Mouse (Mus musculus): ENCODE data around the gene Oxct2a.
"Not testable (repeated sequence)": the region's sequence is repeated elsewhere in the genome, so short reads cannot be mapped to it uniquely, and the experiment has no call there.

Gene Oxct2a

DNA sequence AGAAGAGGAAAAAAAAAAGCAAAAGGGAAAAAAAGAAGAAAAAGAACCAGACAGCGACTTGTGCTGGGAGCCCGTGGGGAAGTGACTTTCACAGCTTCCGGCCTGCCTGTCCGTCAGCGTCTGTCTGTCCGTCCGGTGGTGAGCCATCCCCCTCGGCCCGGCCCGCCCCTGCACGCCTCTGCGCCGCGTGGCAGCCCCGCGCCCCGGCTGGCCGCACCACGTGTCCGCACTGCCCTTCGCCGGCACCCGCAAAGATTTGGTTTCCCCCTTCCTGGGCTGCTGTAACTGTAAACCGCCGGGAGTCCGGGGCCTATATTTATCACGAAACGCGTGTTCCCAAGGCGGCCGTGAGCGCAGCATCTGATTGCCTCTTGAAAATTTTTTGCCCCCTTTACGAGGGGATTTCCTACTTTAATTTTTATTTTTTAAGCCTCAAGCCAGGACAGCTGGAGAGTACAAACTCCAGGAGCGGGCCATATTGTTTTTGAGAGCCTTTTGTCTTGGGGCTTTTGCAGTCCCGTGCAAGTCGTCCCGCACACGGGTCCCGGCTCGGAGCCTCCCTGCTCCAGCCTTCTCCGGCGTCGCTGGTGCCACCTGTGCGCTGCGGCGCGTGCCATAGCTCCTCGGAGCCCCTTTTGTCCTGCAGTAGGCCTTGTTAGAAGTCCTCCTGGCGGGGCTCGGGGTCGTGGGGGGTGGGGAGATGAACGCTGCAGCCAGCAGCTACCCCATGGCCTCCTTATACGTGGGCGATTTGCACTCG, 40.3 kb downstream of the Oxct2a start:
- not testable (repeated sequence) for ATAC-seq (ENCODE audit: insufficient number of reproducible peaks, low FRiP score, low TSS enrichment)

DNA sequence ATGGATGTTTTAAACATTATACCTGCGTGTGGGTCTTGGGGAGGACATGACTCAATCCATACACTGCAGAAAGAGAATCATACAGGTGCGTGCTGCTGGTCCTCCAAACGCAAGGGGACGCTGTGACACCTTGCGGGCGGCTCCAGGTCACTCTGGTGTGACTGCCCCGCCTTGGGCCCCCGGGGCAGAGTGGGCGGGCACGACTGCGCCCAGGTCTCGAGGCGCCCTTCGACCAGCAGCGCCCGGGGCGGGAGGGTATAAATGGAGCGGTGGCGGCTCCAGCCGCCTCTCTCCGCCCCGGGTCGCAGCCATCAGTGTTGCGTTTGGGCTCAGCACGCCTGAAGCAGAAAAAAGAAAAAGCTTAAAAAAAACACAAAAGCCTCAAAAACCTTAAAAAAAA, 40.9 kb downstream of the Oxct2a start:
- peak; percentile 90 for ATAC-seq (ENCODE audit: insufficient number of reproducible peaks, low FRiP score, low TSS enrichment)

DNA sequence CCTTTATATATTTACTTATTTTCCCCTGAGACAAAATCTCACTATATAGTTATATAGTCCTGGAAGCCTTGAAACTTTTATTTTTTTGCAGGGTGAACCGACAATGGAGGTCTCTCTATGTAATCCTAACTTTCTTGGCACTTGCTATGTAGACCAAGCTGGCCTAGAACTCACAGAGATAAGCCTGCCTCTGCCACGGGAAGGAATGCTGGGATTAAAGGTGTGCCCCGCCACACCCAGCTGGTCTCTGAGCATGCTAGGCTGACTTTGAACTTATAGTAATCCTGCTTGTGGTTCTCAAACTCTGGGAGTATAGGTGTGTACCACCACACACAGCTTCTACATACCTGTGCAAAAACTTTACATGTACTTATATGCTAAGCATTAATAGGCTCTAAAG, 43.3 kb downstream of the Oxct2a start:
- no peak for ATAC-seq (ENCODE audit: insufficient number of reproducible peaks, low FRiP score, low TSS enrichment)
